Mouse (Mus musculus) common myeloid progenitor, adult 5-6 weeks (primary cell): ENCODE results near the gene Lsm7. TPM values are rescaled to one million over a fixed set of nuclear protein-coding genes. Genes with fewer than 3 reads are reported as not detected.

Experiments
- total RNA-seq: library from RNA; stranded (forward); fragments of 200-1000, 187-1606 nt; gene quantifications from 2 replicates; pipeline ENCODE4 v1.2.3, GENCODE M21; 2017

Gene Lsm7
- total RNA-seq, 1 experiment from 2014 or later, result 398 TPM

Other genes with a start within 250 kb of the Lsm7 start
- 0.24 and 0.27 TPM in 2 replicates for gene Gm49322, start 249.2 kb downstream of the Lsm7 start, total RNA-seq
- 132 and 167 TPM in 2 replicates for gene Csnk1g2, start 232.4 kb downstream of the Lsm7 start, total RNA-seq
- gene Btbd2, start 198.1 kb downstream of the Lsm7 start, total RNA-seq, result 19.2 and 27.1 TPM in 2 replicates
- gene Mknk2, start 177.1 kb downstream of the Lsm7 start, total RNA-seq, result 37.5 and 55.6 TPM in 2 replicates
- gene Mob3a, start 153.2 kb downstream of the Lsm7 start, total RNA-seq, result 42.9 and 49.3 TPM in 2 replicates
- 6.4 and 10.4 TPM in 2 replicates for gene Izumo4, start 153.0 kb downstream of the Lsm7 start, total RNA-seq
- 33.6 and 39.4 TPM in 2 replicates for gene Ap3d1, start 112.9 kb downstream of the Lsm7 start, total RNA-seq
- 7.6 and 19.5 TPM in 2 replicates for gene Dot1l, start 100.0 kb downstream of the Lsm7 start, total RNA-seq
- gene Sf3a2, start 57.0 kb downstream of the Lsm7 start, total RNA-seq, result 26.6 and 46.7 TPM in 2 replicates
- gene Plekhj1, start 56.6 kb downstream of the Lsm7 start, total RNA-seq, result 36.7 and 43.0 TPM in 2 replicates
- 0.58 TPM in 1 of 2 replicates, not detected in the other for gene Amh, start 50.0 kb downstream of the Lsm7 start, total RNA-seq
- not detected in 2 replicates for gene Jsrp1, start 41.7 kb downstream of the Lsm7 start, total RNA-seq
- gene Oaz1, start 28.6 kb downstream of the Lsm7 start, total RNA-seq, result 288 TPM in 2 replicates
- 0.05 TPM in 1 of 2 replicates, not detected in the other for gene Lingo3, start 11.2 kb downstream of the Lsm7 start, total RNA-seq
- 29.8 and 37.1 TPM in 2 replicates for gene Sppl2b, start 66 bp upstream of the Lsm7 start, total RNA-seq
- not detected in 2 replicates for gene Tmprss9, start 16.6 kb upstream of the Lsm7 start, total RNA-seq
- gene Timm13, start 45.8 kb upstream of the Lsm7 start, total RNA-seq, result 40.2 and 52.3 TPM in 2 replicates
- gene Lmnb2, start 63.0 kb upstream of the Lsm7 start, total RNA-seq, result 44.0 and 46.6 TPM in 2 replicates
- gene Gadd45b, start 74.9 kb upstream of the Lsm7 start, total RNA-seq, result 6.9 and 7.5 TPM in 2 replicates
- gene Gng7, start 159.7 kb upstream of the Lsm7 start, total RNA-seq, result 0.18 and 2.2 TPM in 2 replicates
- not detected in 2 replicates for gene Diras1, start 170.5 kb upstream of the Lsm7 start, total RNA-seq
- 4.1 and 5.5 TPM in 2 replicates for gene Slc39a3, start 182.2 kb upstream of the Lsm7 start, total RNA-seq
- 41.4 and 43.1 TPM in 2 replicates for gene Sgta, start 205.0 kb upstream of the Lsm7 start, total RNA-seq
- 18.6 and 25.9 TPM in 2 replicates for gene Thop1, start 214.8 kb upstream of the Lsm7 start, total RNA-seq
- gene Creb3l3, start 243.7 kb upstream of the Lsm7 start, total RNA-seq, result 0.18 and 0.58 TPM in 2 replicates